Mouse (Mus musculus): ENCODE data around the gene Fam81a.

Gene Fam81a

DNA sequence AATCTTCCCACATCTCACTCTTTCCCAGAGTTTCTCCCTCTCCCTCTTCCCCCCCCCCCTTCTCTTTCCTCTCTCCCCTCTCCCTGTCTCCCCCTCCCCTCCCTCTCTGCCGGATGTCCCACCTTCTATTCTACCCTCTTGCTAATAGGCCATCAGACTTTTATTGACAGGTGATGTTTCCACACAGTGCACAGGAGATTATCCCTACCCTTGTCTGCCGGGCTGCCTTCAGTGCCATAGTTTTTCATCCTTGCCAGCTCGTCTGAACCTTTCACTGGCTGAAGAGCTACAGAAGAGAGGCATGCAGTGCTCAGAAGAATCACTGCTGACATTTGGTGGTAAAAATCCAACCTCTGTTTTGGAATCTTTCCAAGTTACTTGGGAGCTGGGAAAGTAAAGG is 88.9 kb downstream of the Fam81a start:
- DNase-seq (ENCODE audit: low spot score in 2 of 2): no peak

- no peak for DNase-seq (ENCODE audit: low spot score in 2 of 2)
Measured at GRCm38 (mm10) chr9:70052730-70053129, 89.6 kb downstream of the Fam81a start.

DNA sequence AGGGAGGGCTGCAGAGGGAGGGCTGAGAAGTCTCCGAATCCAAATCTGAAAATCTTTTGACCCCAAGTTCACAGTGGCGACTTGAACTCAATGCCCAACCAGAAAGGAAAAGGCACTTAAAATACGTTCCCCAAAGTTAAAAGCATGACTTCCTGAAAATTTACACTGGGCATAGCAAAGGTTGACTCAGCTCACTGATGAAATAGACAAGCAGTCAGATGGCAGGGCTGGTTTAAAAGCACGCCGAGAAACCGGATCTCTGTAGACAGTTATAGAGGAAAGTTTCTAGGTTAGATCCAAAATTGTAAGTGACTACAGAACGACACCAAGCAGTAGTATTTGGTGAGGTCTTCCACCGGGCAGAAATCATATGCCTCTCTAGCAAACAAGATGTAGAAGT is 92.5 kb downstream of the Fam81a start:
- no peak for DNase-seq (ENCODE audit: low spot score in 2 of 2)

- DNase-seq (ENCODE audit: low spot score in 2 of 2): no peak
Measured at GRCm38 (mm10) chr9:70049416-70049783, 93.0 kb downstream of the Fam81a start.

- DNase-seq (ENCODE audit: low spot score in 2 of 2): no peak
Measured at GRCm38 (mm10) chr9:70048751-70049415, 93.5 kb downstream of the Fam81a start.

DNA sequence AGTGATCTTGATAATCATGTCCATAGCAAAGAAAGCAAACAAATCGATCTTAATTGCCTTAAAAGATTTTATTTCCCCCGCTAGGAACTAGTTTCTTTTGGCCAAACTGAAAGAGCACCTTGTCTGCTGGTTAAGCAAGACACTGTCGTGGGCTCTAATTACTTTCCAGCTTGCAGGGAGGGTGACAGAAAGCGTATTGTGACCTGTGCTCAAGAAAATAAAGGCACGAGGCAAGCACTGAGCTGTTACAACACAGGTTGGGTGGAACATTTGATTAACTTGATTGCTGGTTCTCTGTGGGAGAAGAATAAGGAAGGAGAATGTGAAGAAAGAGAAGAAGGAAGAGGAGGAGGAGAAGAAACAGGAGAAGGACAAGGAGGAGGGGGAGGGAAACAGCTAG is 94.1 kb downstream of the Fam81a start:
- no peak for DNase-seq (ENCODE audit: low spot score in 2 of 2)

GRCm38 (mm10) chr9:70047839-70048238 is 94.5 kb downstream of the Fam81a start:
- DNase-seq (ENCODE audit: low spot score in 2 of 2): no peak

DNA sequence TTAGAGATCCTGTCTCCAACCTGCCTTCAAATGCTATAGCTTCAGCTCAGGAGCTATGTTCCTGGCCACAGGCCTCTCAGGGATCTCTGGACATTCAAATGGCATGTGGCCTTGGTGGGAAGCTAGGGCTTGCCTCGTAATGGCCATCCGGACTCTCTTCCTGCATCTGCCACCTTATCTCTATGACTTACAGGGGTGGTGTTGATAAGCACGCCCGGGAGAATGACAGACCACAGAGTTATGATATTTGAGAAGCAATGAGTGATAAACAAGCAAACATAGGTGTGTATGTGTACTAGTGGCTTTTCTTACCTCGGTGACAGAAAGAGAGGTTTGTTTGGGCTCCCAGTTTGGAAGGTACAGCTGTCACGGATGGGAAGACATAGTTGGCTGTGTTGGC is 96.1 kb downstream of the Fam81a start:
- no peak for DNase-seq (ENCODE audit: low spot score in 2 of 2)

DNA sequence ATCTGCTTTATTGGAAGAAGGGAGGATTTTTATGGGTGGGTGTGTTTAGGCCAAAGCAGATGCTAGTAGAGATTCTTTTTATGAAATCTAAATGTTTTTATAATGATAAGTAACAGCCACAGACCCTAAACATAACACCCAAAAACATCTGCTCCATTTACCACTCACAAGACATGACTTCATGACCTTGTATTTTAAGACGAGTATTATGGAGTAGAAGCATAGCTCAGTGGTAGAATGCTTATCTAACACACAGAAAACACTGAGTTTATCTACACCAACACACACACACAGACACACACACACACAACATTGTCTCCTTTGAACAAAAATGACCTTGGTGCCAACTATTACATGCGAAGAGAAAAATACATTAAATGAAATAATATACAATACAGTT is 97.5 kb downstream of the Fam81a start:
- no peak for DNase-seq (ENCODE audit: low spot score in 2 of 2)

DNA sequence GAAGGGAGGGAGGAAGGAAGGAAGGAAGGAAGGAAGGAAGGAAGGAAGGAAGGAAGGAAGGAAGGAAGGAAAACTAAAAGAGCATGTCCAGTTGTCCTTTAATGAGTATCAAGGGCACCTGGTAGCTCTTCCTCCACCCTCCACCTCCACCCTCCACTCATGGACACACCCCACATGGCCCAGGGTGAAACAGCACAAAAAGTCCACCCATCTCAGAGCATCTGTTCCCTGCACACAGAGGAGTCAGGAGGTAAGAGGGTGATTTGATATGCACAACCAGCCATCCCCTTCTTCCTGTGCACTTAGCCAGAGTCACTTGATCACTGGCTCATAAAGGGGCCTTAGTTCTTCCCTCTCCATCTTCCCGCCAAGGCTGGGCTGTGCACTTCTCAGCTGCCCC is 99.4 kb downstream of the Fam81a start:
- DNase-seq (ENCODE audit: low spot score in 2 of 2): no peak

DNA sequence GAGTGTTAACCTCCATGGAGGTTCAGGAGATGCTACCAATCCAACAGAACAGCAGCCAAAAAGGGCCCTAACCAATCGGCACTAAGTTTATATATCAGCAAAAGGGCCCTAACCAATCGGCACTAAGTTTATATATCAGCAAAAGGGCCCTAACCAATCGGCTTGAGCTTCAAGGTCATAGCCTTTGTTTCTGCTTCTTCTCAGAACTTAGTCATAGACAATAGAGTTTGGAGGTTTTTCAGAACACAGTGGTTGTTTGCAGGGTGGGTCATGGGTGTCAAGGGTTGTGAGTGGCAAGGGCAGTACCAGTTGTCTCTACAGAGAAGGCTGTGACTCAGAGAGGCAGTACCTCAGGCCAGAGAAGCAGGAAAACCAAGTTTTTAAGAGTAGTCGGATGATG is 100.2 kb downstream of the Fam81a start:
- no peak for DNase-seq (ENCODE audit: low spot score in 2 of 2)

- DNase-seq (ENCODE audit: low spot score in 2 of 2): no peak
Measured at GRCm38 (mm10) chr9:70040570-70040969, 101.8 kb downstream of the Fam81a start.

DNA sequence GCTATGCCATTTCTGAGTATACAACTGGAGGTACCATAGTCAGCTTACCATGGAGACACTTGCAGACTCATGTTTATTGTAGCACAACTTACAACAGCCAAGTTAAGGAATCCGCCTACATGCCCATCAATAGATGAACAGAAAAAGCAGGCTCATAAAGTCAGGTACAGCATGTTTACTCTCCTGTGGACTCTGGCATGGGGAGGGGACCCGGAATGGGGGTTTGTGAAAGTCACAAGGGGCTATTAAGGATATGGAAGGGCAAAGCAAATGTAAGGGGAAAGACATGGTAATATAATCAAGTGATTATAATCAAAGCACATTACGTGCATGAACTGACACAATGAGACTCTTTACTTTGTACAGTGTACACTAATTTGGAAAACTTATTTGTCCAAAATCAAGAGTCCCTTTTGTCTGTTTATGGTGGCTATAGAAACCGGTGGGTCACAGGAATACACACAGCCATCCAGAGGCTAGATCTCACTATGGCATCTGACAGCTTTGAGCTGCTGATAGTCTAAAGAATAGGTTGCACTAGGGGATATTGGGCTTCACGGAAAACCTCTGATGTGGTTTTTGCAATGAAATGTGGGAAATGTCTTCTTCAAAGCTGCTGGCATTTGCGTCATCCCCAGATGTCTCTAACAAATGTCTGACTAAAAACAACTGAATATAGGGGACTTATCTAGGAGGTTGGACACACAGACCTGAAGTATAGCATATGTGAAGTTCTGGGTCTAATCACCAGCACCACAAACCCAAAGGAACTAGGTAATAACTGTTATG is 102.6 kb downstream of the Fam81a start:
- no peak for DNase-seq (ENCODE audit: low spot score in 2 of 2)

Measured in right cerebral cortex, postnatal 10 days (tissue).